ENCODE assay signal across 8 mouse cellular contexts in the genomic region with DNA sequence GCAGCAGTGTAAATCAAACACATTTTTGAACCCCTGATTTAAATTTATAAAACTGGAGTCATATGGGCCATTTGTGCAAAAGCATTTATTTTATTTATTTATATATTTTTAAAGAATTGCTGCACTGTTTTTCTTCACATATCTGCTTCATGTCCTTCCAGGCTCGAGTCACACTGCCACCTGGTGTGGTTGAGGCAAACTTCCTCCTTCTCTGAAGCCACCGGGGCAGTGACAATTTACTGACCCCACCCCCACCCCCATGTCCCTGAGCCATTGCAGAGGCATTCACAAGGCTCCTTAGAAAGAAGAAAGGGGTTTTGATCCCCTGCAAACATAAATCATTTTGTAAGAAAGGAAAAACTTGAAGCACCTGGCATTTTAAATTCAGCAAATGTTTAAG. TPM values are rescaled to one million over a fixed set of nuclear protein-coding genes. Genes with fewer than 3 reads are reported as not detected.
DNase-seq lines count a peak whose midpoint lies in the region; TF ChIP-seq lines count a peak whose summit lies in the region.
"Had no signal": no experiment of that assay in that cellular context is flagged by ENCODE, and none has a peak within 500 bp of the region (broad histone marks: within the 10 kb centered on the region; RNA-seq: fewer than 3 reads in every experiment).

No protein-coding gene starts in this region.

- no peak overlapping the region for H3K4me3 ChIP-seq in kidney, adult 2 months (ENCODE audit: insufficient read depth, low read depth, low read length)
- no peak overlapping the region for H3K4me3 ChIP-seq in ES-Bruce4 (ENCODE audit: low read depth, low read length)
- H3K4me3 ChIP-seq: neural tube, embryonic 15.5 days had no signal

- no peaks in the 10 kb centered on the region; the same call in 1 of the 2 replicates for H3K27me3 ChIP-seq in kidney, adult 2 months (replicated peaks; ENCODE audit: control insufficient read depth, insufficient read depth, low read length)
- no peaks in the 10 kb centered on the region for H3K27me3 ChIP-seq in ES-Bruce4 (ENCODE audit: control insufficient read depth, insufficient read depth, low read length, poor library complexity, severe bottlenecking)
- H3K27me3 ChIP-seq: neural tube, embryonic 15.5 days had no signal

- WGBS in kidney, adult 2 months: 3% methylated on average over 2 of the region's 2 CpGs

- no peak for TF ChIP-seq EP300 in ES-Bruce4 (IDR thresholded peaks at IDR 0.05; ENCODE audit: insufficient read depth, low read depth, low read length)

- DNase-seq in kidney, adult 2 months: no peak
- DNase-seq in kidney, adult 8-10 months: no peak
- peak; percentile 58 for DNase-seq in A20 (ENCODE audit: low read depth, low spot score)
- DNase-seq in embryo, embryonic 11 days: peak; percentile 24
- DNase-seq in neural tube, embryonic 10.5 days (ENCODE audit: extremely low spot score, low spot score): no peak
- no peak for DNase-seq in thymus, postnatal 0 days (ENCODE audit: low spot score)

- H3K9me3 ChIP-seq in ES-Bruce4 (replicated peaks; ENCODE audit: control insufficient read depth, insufficient read depth, low read length, poor library complexity, severe bottlenecking): no peaks in the 10 kb centered on the region
- H3K9me3 ChIP-seq: neural tube, embryonic 15.5 days had no signal

- H3K9ac ChIP-seq in ES-Bruce4 (ENCODE audit: low read depth, poor library complexity, severe bottlenecking): no peak overlapping the region
- H3K9ac ChIP-seq: neural tube, embryonic 15.5 days had no signal

- H3K36me3 ChIP-seq in kidney, adult 2 months (ENCODE audit: control insufficient read depth, insufficient read depth, low read length): no peaks in the 10 kb centered on the region
- H3K36me3 ChIP-seq in ES-Bruce4 (ENCODE audit: control insufficient read depth, insufficient read depth, low read length, poor library complexity, severe bottlenecking): no peaks in the 10 kb centered on the region
- H3K36me3 ChIP-seq: neural tube, embryonic 15.5 days had no signal

- 0 out of 2 replicates have a peak, but pooled peaks have one; percentile 21 for TF ChIP-seq CTCF in kidney, adult 2 months (conservative IDR thresholded peaks at IDR 0.05; ENCODE audit: insufficient read depth, insufficient read length, low read depth, low read length)
- TF ChIP-seq CTCF in ES-Bruce4 (IDR thresholded peaks at IDR 0.05; ENCODE audit: low read depth, low read length): peak; percentile 19

- H3K27ac ChIP-seq in kidney, adult 2 months (ENCODE audit: insufficient read depth, low read depth, low read length): no peak overlapping the region
- no peak overlapping the region for H3K27ac ChIP-seq in ES-Bruce4 (ENCODE audit: insufficient read depth, low read length)
- H3K27ac ChIP-seq: neural tube, embryonic 15.5 days had no signal

- no peaks in the 10 kb centered on the region for H3K4me1 ChIP-seq in kidney, adult 2 months (ENCODE audit: control insufficient read depth, insufficient read depth, low read length)
- H3K4me1 ChIP-seq in ES-Bruce4 (ENCODE audit: control insufficient read depth, insufficient read depth, low read length): no peaks in the 10 kb centered on the region
- H3K4me1 ChIP-seq: neural tube, embryonic 15.5 days had no signal

- TF ChIP-seq POLR2A in kidney, adult 2 months (IDR thresholded peaks at IDR 0.05; ENCODE audit: low read depth, low read length): no peak
- no peak for TF ChIP-seq POLR2A in ES-Bruce4 (IDR thresholded peaks at IDR 0.05; ENCODE audit: insufficient read depth, low read length)

RNA-seq across cellular contexts. Expression of a gene that starts 12.6 kb away (rescaled TPM):
- 5.2 and 7.1 TPM in 2 replicates for polyA plus RNA-seq in kidney, adult 2 months (2012; rRNA removed)
- 18.9 and 19.5 TPM in 2 replicates for polyA plus RNA-seq in ES-Bruce4 (2011; ENCODE audit: insufficient read depth, insufficient read length, low read depth, missing spikeins)
- 15.8 and 23.3 TPM in 2 replicates for polyA plus RNA-seq in thymus, postnatal 0 days (2015; fragmentation: Nextera tagmentation; extraction: Ambion mirVana)

Comparison
In these comparisons a context has a peak if more than half of its experiments do, and no peak if none do; other contexts are left out.
1. DNase-seq: peak in A20 (single experiment) and embryo, embryonic 11 days (single experiment); none in kidney, adult 2 months (single experiment), kidney, adult 8-10 months (0 of 2), neural tube, embryonic 10.5 days (single experiment) and thymus, postnatal 0 days (single experiment).